Mouse (Mus musculus) hindbrain, embryonic 12.5 days (tissue): ENCODE measurements around the gene Tal1. TPM values are rescaled to one million over a fixed set of nuclear protein-coding genes. Genes with fewer than 3 reads are reported as not detected.

Source experiments
- ATAC-seq: fragments of 200-750 bp; cut with Nextera tagmentation; 2 replicates; pipeline ENCODE4 v1.8.0; 2017; ENCODE audit warnings: moderate TSS enrichment; ENCODE audit not compliant: low FRiP score
- H3K27ac ChIP-seq: fragments of 300-500 bp; sonication (generic); 2 replicates; pipeline ENCODE4 v1.5.1; 2016; ENCODE audit warnings: mild to moderate bottlenecking
- H3K27me3 ChIP-seq: fragments of 300-500 bp; sonication (generic); 2 replicates; pipeline ENCODE4 v1.6.1; 2016; ENCODE audit warnings: mild to moderate bottlenecking
- H3K36me3 ChIP-seq: fragments of 300-500 bp; sonication (generic); 2 replicates; pipeline ENCODE4 v1.6.1; 2016; ENCODE audit warnings: mild to moderate bottlenecking
- H3K4me1 ChIP-seq: fragments of 300-500 bp; sonication (generic); 2 replicates; pipeline ENCODE4 v1.6.1; 2016
- H3K4me2 ChIP-seq: fragments of 300-500 bp; sonication (generic); replicated peaks from 2 replicates; pipeline ENCODE4 v1.6.1; 2016; ENCODE audit warnings: mild to moderate bottlenecking
- H3K4me3 ChIP-seq: fragments of 300-500 bp; sonication (generic); 2 replicates; pipeline ENCODE4 v1.5.1; 2016; ENCODE audit warnings: mild to moderate bottlenecking
- H3K9ac ChIP-seq: fragments of 300-500 bp; sonication (generic); 2 replicates; pipeline ENCODE4 v1.6.1; 2016; ENCODE audit warnings: mild to moderate bottlenecking, moderate library complexity
- H3K9me3 ChIP-seq: fragments of 300-500 bp; sonication (generic); replicated peaks from 2 replicates; pipeline ENCODE4 v1.6.1; 2016; ENCODE audit warnings: mild to moderate bottlenecking
- WGBS: fragments of 180-500 bp; shearing (Covaris S2); methylation state at CpG from one replicate; pipeline ENCODE4 v1.1.7; 2016; 5-methylcytosine and 5-hydroxymethylcytosine counted together
- polyA plus RNA-seq: library from polyadenylated mRNA; unstranded; fragments of >200 nt; fragmentation: Nextera tagmentation; extraction: Ambion mirVana; gene quantifications from 2 replicates; pipeline ENCODE4 v1.2.1, GENCODE M21; 2016

Tal1 gene
- polyA plus RNA-seq: 6.0 and 7.0 TPM in 2 replicates

GRCm38 (mm10) chr4:115056371-115056920 is at the start of gene Tal1:
Tal1 (plus strand) TSS chr4:115056426.
- peak within 1 kb of the TSS; percentile 43 for H3K9ac ChIP-seq
- peaks cover 15% of the 10 kb centered on the region for H3K4me1 ChIP-seq
- peak within 1 kb of the TSS; percentile 52 for H3K4me2 ChIP-seq
- peak within 1 kb of the TSS; percentile 29 for H3K4me3 ChIP-seq
- under 1% methylated on average over 58 of the region's 60 CpGs for WGBS
- H3K9me3 ChIP-seq: no peaks in the 10 kb centered on the region
- ATAC-seq: peak; percentile 65
- H3K36me3 ChIP-seq: no peaks in the 10 kb centered on the region
- peaks cover 94% of the 10 kb centered on the region for H3K27me3 ChIP-seq
- H3K27ac ChIP-seq: peak within 1 kb of the TSS; percentile 76

- Histone ChIP-seq H3K36me3 (peaks cover 19% of the 10 kb centered on the region), H3K4me2 (no peak overlapping the region), H3K27ac (no peak overlapping the region), H3K4me3 (no peak overlapping the region), H3K4me1 (no peaks in the 10 kb centered on the region), H3K27me3 (no peaks in the 10 kb centered on the region), H3K9ac (no peak overlapping the region), H3K9me3 (no peaks in the 10 kb centered on the region)
- WGBS: 95% methylated on average over 3 of the region's 3 CpGs
- ATAC-seq: no peak
Measured at GRCm38 (mm10) chr4:115014276-115014675, 42.0 kb upstream of the Tal1 start.

- no peaks in the 10 kb centered on the region for H3K4me1 ChIP-seq
- no peak overlapping the region for H3K4me2 ChIP-seq
- no peak overlapping the region for H3K9ac ChIP-seq
- no peak overlapping the region for H3K27ac ChIP-seq
- WGBS: 90% methylated on average over 3 of the region's 3 CpGs
- no peak for ATAC-seq
- no peak overlapping the region for H3K4me3 ChIP-seq
- H3K27me3 ChIP-seq: no peaks in the 10 kb centered on the region
- no peaks in the 10 kb centered on the region for H3K9me3 ChIP-seq
- peaks cover 22% of the 10 kb centered on the region for H3K36me3 ChIP-seq
Measured at GRCm38 (mm10) chr4:115019997-115020396, 36.2 kb upstream of the Tal1 start.

- no peak overlapping the region for H3K4me3 ChIP-seq
- H3K27ac ChIP-seq: no peak overlapping the region
- 84% methylated on average over 6 of the region's 6 CpGs for WGBS
- no peaks in the 10 kb centered on the region for H3K4me1 ChIP-seq
- no peaks in the 10 kb centered on the region for H3K9me3 ChIP-seq
- no peak overlapping the region for H3K4me2 ChIP-seq
- H3K27me3 ChIP-seq: no peaks in the 10 kb centered on the region
- H3K36me3 ChIP-seq: peaks cover 6% of the 10 kb centered on the region
- no peak overlapping the region for H3K9ac ChIP-seq
- no peak for ATAC-seq
Measured at GRCm38 (mm10) chr4:115035043-115035442, 21.2 kb upstream of the Tal1 start.

GRCm38 (mm10) chr4:115038242-115038641 is 18.0 kb upstream of the Tal1 start:
- 35% methylated on average over 4 of the region's 4 CpGs for WGBS
- Histone ChIP-seq H3K36me3 (peaks cover 23% of the 10 kb centered on the region), H3K4me3 (no peak overlapping the region), H3K9ac (no peak overlapping the region), H3K4me2 (no peak overlapping the region), H3K27ac (no peak overlapping the region), H3K27me3 (no peaks in the 10 kb centered on the region), H3K4me1 (no peaks in the 10 kb centered on the region), H3K9me3 (no peaks in the 10 kb centered on the region)
- ATAC-seq: no peak

- no peak for ATAC-seq
- Histone ChIP-seq H3K9me3 (no peaks in the 10 kb centered on the region), H3K4me3 (no peak overlapping the region), H3K9ac (no peak overlapping the region), H3K4me1 (no peaks in the 10 kb centered on the region), H3K4me2 (no peak overlapping the region), H3K27ac (no peak overlapping the region), H3K36me3 (peaks cover 17% of the 10 kb centered on the region), H3K27me3 (peaks cover 27% of the 10 kb centered on the region)
- 79% methylated on average over 3 of the region's 3 CpGs for WGBS
Measured at GRCm38 (mm10) chr4:115045621-115046020, 10.6 kb upstream of the Tal1 start.

GRCm38 (mm10) chr4:115047750-115048149 is 8.5 kb upstream of the Tal1 start:
- Histone ChIP-seq H3K27me3 (peaks cover 48% of the 10 kb centered on the region), H3K4me3 (no peak overlapping the region), H3K4me2 (no peak overlapping the region), H3K9me3 (no peaks in the 10 kb centered on the region), H3K4me1 (peaks cover 5% of the 10 kb centered on the region), H3K9ac (no peak overlapping the region), H3K27ac (no peak overlapping the region), H3K36me3 (no peaks in the 10 kb centered on the region)
- no peak for ATAC-seq
- WGBS: 3% methylated on average over 5 of the region's 5 CpGs

- Histone ChIP-seq H3K4me1 (peaks cover 5% of the 10 kb centered on the region), H3K27ac (no peak overlapping the region), H3K36me3 (no peaks in the 10 kb centered on the region), H3K9ac (no peak overlapping the region), H3K4me3 (no peak overlapping the region), H3K27me3 (peaks cover 53% of the 10 kb centered on the region), H3K4me2 (no peak overlapping the region), H3K9me3 (no peaks in the 10 kb centered on the region)
- 71% methylated on average over 8 of the region's 8 CpGs for WGBS
- ATAC-seq: no peak
Measured at GRCm38 (mm10) chr4:115048190-115048589, 8.0 kb upstream of the Tal1 start.

GRCm38 (mm10) chr4:115051245-115051644 is 5.0 kb upstream of the Tal1 start:
- Histone ChIP-seq H3K27ac (no peak overlapping the region), H3K9ac (no peak overlapping the region), H3K4me1 (peaks cover 7% of the 10 kb centered on the region), H3K4me2 (no peak overlapping the region), H3K9me3 (no peaks in the 10 kb centered on the region), H3K27me3 (peaks cover 82% of the 10 kb centered on the region), H3K4me3 (no peak overlapping the region), H3K36me3 (no peaks in the 10 kb centered on the region)
- ATAC-seq: no peak
- 74% methylated on average over 5 of the region's 5 CpGs for WGBS

GRCm38 (mm10) chr4:115052343-115053005 is 3.8 kb upstream of the Tal1 start:
- peaks cover 15% of the 10 kb centered on the region for H3K4me1 ChIP-seq
- 0 out of 2 replicates have a peak overlapping the region, but pooled peaks have one; percentile 8 for H3K9ac ChIP-seq
- peaks cover 92% of the 10 kb centered on the region for H3K27me3 ChIP-seq
- 0 out of 2 replicates have a peak overlapping the region, but pooled peaks have one; percentile 8 for H3K27ac ChIP-seq
- H3K4me3 ChIP-seq: peak overlapping the region; percentile 24
- no peaks in the 10 kb centered on the region for H3K36me3 ChIP-seq
- H3K9me3 ChIP-seq: no peaks in the 10 kb centered on the region
- ATAC-seq: peak; percentile 35; the same call in 1 of the 2 replicates
- 2% methylated on average over 36 of the region's 36 CpGs for WGBS
- peak overlapping the region; percentile 46 for H3K4me2 ChIP-seq

- WGBS: 7% methylated on average over 2 of the region's 2 CpGs
- Histone ChIP-seq H3K4me2 (no peak overlapping the region), H3K27me3 (peaks cover 94% of the 10 kb centered on the region), H3K4me3 (no peak overlapping the region), H3K27ac (no peak overlapping the region), H3K36me3 (no peaks in the 10 kb centered on the region), H3K9ac (no peak overlapping the region), H3K9me3 (no peaks in the 10 kb centered on the region), H3K4me1 (peaks cover 15% of the 10 kb centered on the region)
- ATAC-seq: no peak
Measured at GRCm38 (mm10) chr4:115055044-115055443, 1.2 kb upstream of the Tal1 start.

GRCm38 (mm10) chr4:115055691-115056090 is 535 bp upstream of the Tal1 start:
- Histone ChIP-seq H3K36me3 (no peaks in the 10 kb centered on the region), H3K4me2 (no peak overlapping the region), H3K27ac (peak overlapping the region; percentile 48; the same call in 1 of the 2 replicates), H3K9me3 (no peaks in the 10 kb centered on the region), H3K9ac (no peak overlapping the region), H3K4me1 (peaks cover 15% of the 10 kb centered on the region), H3K4me3 (no peak overlapping the region), H3K27me3 (peaks cover 94% of the 10 kb centered on the region)
- WGBS: 21% methylated on average over 3 of the region's 3 CpGs
- ATAC-seq: no peak
